Mouse (Mus musculus): Measurements from ENCODE around the gene Mterf4. TPM values are rescaled to one million over a fixed set of nuclear protein-coding genes. Genes with fewer than 3 reads are reported as not detected.

Gene Mterf4
- total and polyA plus RNA-seq, 3 experiments = 5.0 to 58.2 (median 20.2) TPM

- Histone ChIP-seq H3K9me3 (replicated peaks) (no peaks in the 10 kb centered on the region), H3K36me3 (replicated peaks) (no peaks in the 10 kb centered on the region), H3K4me1 (ENCODE audit: insufficient read depth, low read depth, low read length) (peaks cover 2% of the 10 kb centered on the region; the same call in 1 of the 2 replicates), H3K27me3 (ENCODE audit: insufficient read depth, low read length) (peaks cover 2% of the 10 kb centered on the region; the same call in 1 of the 2 replicates), H3K4me3 (ENCODE audit: low read depth, low read length) (no peak overlapping the region)
- peak; percentile 90 for DNase-seq (ENCODE audit: low spot score)
- peak; percentile 70 for ATAC-seq (ENCODE audit: extremely low read depth, insufficient number of reproducible peaks, low FRiP score, poor library complexity, severe bottlenecking)
- TF ChIP-seq POLR2AphosphoS5 (IDR thresholded peaks at IDR 0.05; ENCODE audit: insufficient replicate concordance, low read depth, low read length) (no peak), GATA1 (IDR thresholded peaks at IDR 0.05; ENCODE audit: borderline replicate concordance, low read length) (no peak), CTCF (IDR thresholded peaks at IDR 0.05; ENCODE audit: low read depth, low read length) (no peak), TAL1 (conservative IDR thresholded peaks at IDR 0.05; ENCODE audit: low read depth, low read length) (no peak), GATA2 (IDR thresholded peaks at IDR 0.05; ENCODE audit: borderline replicate concordance, low read depth, low read length) (no peak)
Observed at GRCm38 (mm10) chr1:93272409-93272821, 33.3 kb downstream of the Mterf4 start.

- TF ChIP-seq POLR2AphosphoS5 (IDR thresholded peaks at IDR 0.05; ENCODE audit: insufficient replicate concordance, low read depth, low read length) = no peak
- no peak for TF ChIP-seq CTCF (IDR thresholded peaks at IDR 0.05; ENCODE audit: low read depth, low read length)
- no peak for TF ChIP-seq GATA2 (IDR thresholded peaks at IDR 0.05; ENCODE audit: borderline replicate concordance, low read depth, low read length)
- no peak for TF ChIP-seq TAL1 (conservative IDR thresholded peaks at IDR 0.05; ENCODE audit: low read depth, low read length)
- TF ChIP-seq GATA1 (IDR thresholded peaks at IDR 0.05; ENCODE audit: borderline replicate concordance, low read length) = no peak
- no peak for DNase-seq (ENCODE audit: low spot score)
- H3K4me3 ChIP-seq (ENCODE audit: low read depth, low read length) = no peak overlapping the region
- peaks cover 2% of the 10 kb centered on the region; the same call in 1 of the 2 replicates for H3K4me1 ChIP-seq (ENCODE audit: insufficient read depth, low read depth, low read length)
- no peak for ATAC-seq (ENCODE audit: extremely low read depth, insufficient number of reproducible peaks, low FRiP score, poor library complexity, severe bottlenecking)
- H3K27me3 ChIP-seq (ENCODE audit: insufficient read depth, low read length) = peaks cover 2% of the 10 kb centered on the region; the same call in 1 of the 2 replicates
- H3K36me3 ChIP-seq (replicated peaks) = no peaks in the 10 kb centered on the region
- no peaks in the 10 kb centered on the region for H3K9me3 ChIP-seq (replicated peaks)
Observed at GRCm38 (mm10) chr1:93271751-93272150, 34.0 kb downstream of the Mterf4 start.

DNA sequence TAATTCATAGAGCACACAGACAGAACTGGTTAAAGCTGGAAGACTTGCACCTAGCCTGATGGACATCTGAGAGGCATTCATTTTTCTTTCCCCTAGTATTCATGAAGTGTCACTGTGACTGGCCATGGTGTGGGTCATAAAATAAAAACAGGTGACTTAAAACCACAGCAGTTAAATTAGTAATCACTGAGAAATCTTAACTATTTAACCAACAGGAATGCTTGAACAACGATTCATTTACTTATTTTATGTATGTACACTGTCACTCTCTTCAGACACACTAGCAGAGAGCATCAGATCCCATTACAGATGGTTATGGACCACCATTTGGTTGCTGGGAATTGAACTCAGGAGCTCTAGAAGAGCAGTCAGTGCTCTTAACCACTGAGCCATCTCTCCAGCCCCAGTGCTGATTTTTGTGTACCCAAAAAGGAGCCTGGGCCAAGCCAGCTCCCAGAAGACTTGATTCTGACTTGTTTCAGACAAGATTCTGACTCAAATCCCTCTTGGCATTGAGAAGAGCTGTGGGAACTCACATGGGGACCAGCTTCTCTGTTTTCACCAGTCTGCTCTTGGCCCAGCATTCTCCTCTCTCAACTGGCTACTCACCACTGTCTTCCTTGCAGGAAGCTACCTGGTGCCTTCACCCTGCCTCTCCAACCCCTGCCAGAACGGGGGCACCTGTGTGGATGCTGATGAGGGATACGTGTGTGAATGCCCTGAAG, 35.0 kb downstream of the Mterf4 start:
- DNase-seq (ENCODE audit: low spot score) (no peak), ATAC-seq (ENCODE audit: extremely low read depth, insufficient number of reproducible peaks, low FRiP score, poor library complexity, severe bottlenecking) (no peak)
- no peak overlapping the region for H3K4me3 ChIP-seq (ENCODE audit: low read depth, low read length)
- H3K9me3 ChIP-seq (replicated peaks) = no peaks in the 10 kb centered on the region
- H3K36me3 ChIP-seq (replicated peaks) = no peaks in the 10 kb centered on the region
- peaks cover 2% of the 10 kb centered on the region; the same call in 1 of the 2 replicates for H3K4me1 ChIP-seq (ENCODE audit: insufficient read depth, low read depth, low read length)
- peaks cover 2% of the 10 kb centered on the region; the same call in 1 of the 2 replicates for H3K27me3 ChIP-seq (ENCODE audit: insufficient read depth, low read length)
- TF ChIP-seq CTCF (IDR thresholded peaks at IDR 0.05; ENCODE audit: low read depth, low read length) (no peak), GATA1 (IDR thresholded peaks at IDR 0.05; ENCODE audit: borderline replicate concordance, low read length) (no peak), POLR2AphosphoS5 (IDR thresholded peaks at IDR 0.05; ENCODE audit: insufficient replicate concordance, low read depth, low read length) (no peak), TAL1 (conservative IDR thresholded peaks at IDR 0.05; ENCODE audit: low read depth, low read length) (no peak), GATA2 (IDR thresholded peaks at IDR 0.05; ENCODE audit: borderline replicate concordance, low read depth, low read length) (no peak)

- Histone ChIP-seq H3K4me3 (ENCODE audit: low read depth, low read length) (no peak overlapping the region), H3K4me1 (ENCODE audit: insufficient read depth, low read depth, low read length) (peaks cover 2% of the 10 kb centered on the region; the same call in 1 of the 2 replicates), H3K9me3 (replicated peaks) (no peaks in the 10 kb centered on the region), H3K27me3 (ENCODE audit: insufficient read depth, low read length) (no peaks in the 10 kb centered on the region), H3K36me3 (replicated peaks) (no peaks in the 10 kb centered on the region)
- DNase-seq (ENCODE audit: low spot score) = no peak
- ATAC-seq (ENCODE audit: extremely low read depth, insufficient number of reproducible peaks, low FRiP score, poor library complexity, severe bottlenecking) = no peak
- TF ChIP-seq CTCF (IDR thresholded peaks at IDR 0.05; ENCODE audit: low read depth, low read length) (no peak), POLR2AphosphoS5 (IDR thresholded peaks at IDR 0.05; ENCODE audit: insufficient replicate concordance, low read depth, low read length) (no peak), GATA2 (IDR thresholded peaks at IDR 0.05; ENCODE audit: borderline replicate concordance, low read depth, low read length) (no peak), TAL1 (conservative IDR thresholded peaks at IDR 0.05; ENCODE audit: low read depth, low read length) (no peak), GATA1 (IDR thresholded peaks at IDR 0.05; ENCODE audit: borderline replicate concordance, low read length) (no peak)
Observed at GRCm38 (mm10) chr1:93268246-93268645, 37.5 kb downstream of the Mterf4 start.

DNA sequence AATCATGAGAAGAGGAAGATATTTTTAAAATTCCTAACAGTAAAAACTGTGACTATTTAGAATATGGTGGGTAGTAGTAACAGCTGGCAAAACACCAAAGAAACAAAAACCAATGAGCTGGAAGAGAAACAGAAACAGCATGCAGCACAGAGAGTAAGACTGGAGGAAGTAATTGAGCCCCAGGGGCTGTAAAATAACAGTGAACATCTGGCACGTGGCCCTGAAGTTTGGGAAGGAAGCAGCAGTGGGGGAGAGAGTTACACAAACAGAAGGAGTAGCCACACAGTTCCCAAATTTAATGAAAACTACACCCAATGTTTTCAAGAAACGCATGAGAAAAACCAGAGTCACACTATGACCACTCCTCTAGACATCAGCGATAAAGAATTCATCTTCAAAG, 38.5 kb downstream of the Mterf4 start:
- ATAC-seq (ENCODE audit: extremely low read depth, insufficient number of reproducible peaks, low FRiP score, poor library complexity, severe bottlenecking) = no peak
- H3K4me3 ChIP-seq (ENCODE audit: low read depth, low read length) = no peak overlapping the region
- H3K36me3 ChIP-seq (replicated peaks) = no peaks in the 10 kb centered on the region
- TF ChIP-seq CTCF (IDR thresholded peaks at IDR 0.05; ENCODE audit: low read depth, low read length) = no peak
- TF ChIP-seq GATA2 (IDR thresholded peaks at IDR 0.05; ENCODE audit: borderline replicate concordance, low read depth, low read length) = no peak
- H3K27me3 ChIP-seq (ENCODE audit: insufficient read depth, low read length) = no peaks in the 10 kb centered on the region
- peaks cover under 1% of the 10 kb centered on the region; the same call in 1 of the 2 replicates for H3K4me1 ChIP-seq (ENCODE audit: insufficient read depth, low read depth, low read length)
- no peak for DNase-seq (ENCODE audit: low spot score)
- no peaks in the 10 kb centered on the region for H3K9me3 ChIP-seq (replicated peaks)

- no peak overlapping the region for H3K4me3 ChIP-seq (ENCODE audit: low read depth, low read length)
- H3K4me1 ChIP-seq (ENCODE audit: insufficient read depth, low read depth, low read length) = no peaks in the 10 kb centered on the region
- DNase-seq (ENCODE audit: low spot score) (no peak), ATAC-seq (ENCODE audit: extremely low read depth, insufficient number of reproducible peaks, low FRiP score, poor library complexity, severe bottlenecking) (no peak)
- TF ChIP-seq CTCF (IDR thresholded peaks at IDR 0.05; ENCODE audit: low read depth, low read length) = no peak
- no peak for TF ChIP-seq GATA1 (IDR thresholded peaks at IDR 0.05; ENCODE audit: borderline replicate concordance, low read length)
- TF ChIP-seq POLR2AphosphoS5 (IDR thresholded peaks at IDR 0.05; ENCODE audit: insufficient replicate concordance, low read depth, low read length) = no peak
- no peak for TF ChIP-seq GATA2 (IDR thresholded peaks at IDR 0.05; ENCODE audit: borderline replicate concordance, low read depth, low read length)
- no peaks in the 10 kb centered on the region; the same call in 1 of the 2 replicates for H3K27me3 ChIP-seq (ENCODE audit: insufficient read depth, low read length)
- no peaks in the 10 kb centered on the region for H3K9me3 ChIP-seq (replicated peaks)
- no peaks in the 10 kb centered on the region for H3K36me3 ChIP-seq (replicated peaks)
Observed at GRCm38 (mm10) chr1:93257560-93257959, 48.2 kb downstream of the Mterf4 start.
